Mouse (Mus musculus) myocyte (in vitro differentiated cells): Measurements from ENCODE around the gene Slc22a23.

Source experiments
- CEBPB ChIP-seq: IDR thresholded peaks from 2 replicates; pipeline ENCODE4 v1.6.1; 2011; ENCODE audit warnings: mild to moderate bottlenecking, moderate library complexity; ENCODE audit not compliant: poor library complexity, insufficient read depth, severe bottlenecking
- E2F4 ChIP-seq: IDR thresholded peaks from one replicate; pipeline ENCODE4 v1.6.1; 2011; ENCODE audit warnings: mild to moderate bottlenecking, control low read depth, moderate library complexity; ENCODE audit not compliant: insufficient read depth
- MAX ChIP-seq: IDR thresholded peaks from one replicate; pipeline ENCODE4 v1.6.1; 2011; ENCODE audit warnings: low read depth, mild to moderate bottlenecking, control low read depth
- MYOG ChIP-seq, 3 experiments: IDR thresholded peaks; one replicate each; pipeline ENCODE4 v1.6.1; 2011; ENCODE audit warnings: control low read depth in 2 of 3, low read depth in 2 of 3, mild to moderate bottlenecking in 2 of 3; ENCODE audit not compliant: insufficient read length in 2 of 3, control insufficient read depth in 1 of 3, insufficient read depth in 1 of 3
- POLR2A ChIP-seq: IDR thresholded peaks from one replicate; pipeline ENCODE4 v1.6.1; 2011; ENCODE audit warnings: low read depth, mild to moderate bottlenecking, control low read depth, moderate library complexity; ENCODE audit not compliant: insufficient read length

- TF ChIP-seq POLR2A: no peak
- TF ChIP-seq MAX: no peak
- no peak for TF ChIP-seq CEBPB
- TF ChIP-seq E2F4: no peak
- TF ChIP-seq MYOG (IDR thresholded peaks at IDR 0.05; ENCODE audit: control insufficient read depth in 1 of 3, insufficient read depth in 1 of 3, insufficient read length in 2 of 3, low read depth in 2 of 3): no peak
Measured at GRCm38 (mm10) chr13:34242211-34242610, 102.8 kb downstream of the Slc22a23 start.
